In the genomic region with DNA sequence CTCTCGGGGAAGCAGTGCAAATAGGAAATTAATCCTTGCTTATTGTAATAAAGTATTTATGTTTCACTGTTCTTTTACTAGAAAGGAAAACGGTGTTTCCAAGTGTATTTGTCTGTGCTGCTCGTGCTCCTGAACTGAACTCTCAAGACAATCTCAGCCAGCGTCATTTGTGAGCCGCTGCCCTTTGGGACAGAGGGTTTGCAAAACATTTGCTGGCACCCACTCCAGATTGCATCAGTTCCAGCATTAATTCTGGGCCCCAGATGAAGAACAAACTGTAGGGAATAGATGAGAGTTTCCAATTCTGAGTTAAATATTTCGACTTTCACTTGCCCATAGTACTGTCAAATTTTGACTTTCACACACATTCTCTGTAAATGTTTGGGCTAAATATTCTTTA, we compare ENCODE assay signal across 14 mouse cellular contexts. TPM values are rescaled to one million over a fixed set of nuclear protein-coding genes. Genes with fewer than 3 reads are reported as not detected.
DNase-seq lines count a peak whose midpoint lies in the region; ATAC-seq lines count a peak whose summit lies in the region.
"Had no signal": no experiment of that assay in that cellular context is flagged by ENCODE, and none has a peak within 500 bp of the region (broad histone marks: within the 10 kb centered on the region; RNA-seq: fewer than 3 reads in every experiment).

No protein-coding gene starts in this region.

- H3K27ac ChIP-seq in kidney, embryonic 16.5 days (ENCODE audit: low read length): 0 out of 2 replicates have a peak overlapping the region, but pooled peaks have one; percentile 2
- H3K27ac ChIP-seq: hindbrain, embryonic 14.5 days had no signal

- DNase-seq in kidney, adult 9 months: no peak
- peak; percentile 24 to 44 for DNase-seq in gastrocnemius, adult 8-10 months (ENCODE audit: low spot score in 2 of 2)
- peak; percentile 34 for DNase-seq in kidney, postnatal 14 days
- peak; percentile 61 for DNase-seq in skeletal muscle tissue, adult 2 months (ENCODE audit: low read depth, low spot score)
- DNase-seq in cerebellum, adult 8-10 months: no peak
- DNase-seq in cerebellum, postnatal 10 days: no peak
- DNase-seq in spleen, postnatal 36 days (ENCODE audit: low spot score in 2 of 2): no peak

- H3K9me3 ChIP-seq in kidney, embryonic 16.5 days (ENCODE audit: low read length): no peaks in the 10 kb centered on the region

- no peaks in the 10 kb centered on the region for H3K27me3 ChIP-seq in kidney, embryonic 16.5 days (ENCODE audit: insufficient read depth, low read length)

- peaks cover 19% of the 10 kb centered on the region for H3K4me1 ChIP-seq in kidney, embryonic 16.5 days (ENCODE audit: insufficient read depth, low read length)

- H3K9ac ChIP-seq in kidney, embryonic 16.5 days (replicated peaks; ENCODE audit: low read length): no peak overlapping the region
- H3K9ac ChIP-seq: hindbrain, embryonic 14.5 days had no signal

- no peak for ATAC-seq in kidney, embryonic 16.5 days (ENCODE audit: low FRiP score, low TSS enrichment)
- ATAC-seq: activated CD4-positive, CD25-positive, alpha-beta regulatory T cell, adult 4 months; forebrain, embryonic 16.5 days; midbrain, embryonic 16.5 days had no signal

- H3K4me3 ChIP-seq in kidney, embryonic 16.5 days (ENCODE audit: low read length): no peak overlapping the region

- H3K4me2 ChIP-seq in kidney, embryonic 16.5 days (replicated peaks; ENCODE audit: low read depth, low read length): no peak overlapping the region
- H3K4me2 ChIP-seq: hindbrain, embryonic 14.5 days had no signal

- 63% methylated on average over 6 of the region's 6 CpGs for WGBS in kidney, embryonic 16.5 days

- no peaks in the 10 kb centered on the region for H3K36me3 ChIP-seq in kidney, embryonic 16.5 days (ENCODE audit: insufficient read depth, low read length)

RNA-seq across cellular contexts. Expression of a gene that starts 1.9 kb away (rescaled TPM):
- 36.9 and 40.4 TPM in 2 replicates for polyA plus RNA-seq in kidney, embryonic 16.5 days (2015; fragmentation: Nextera tagmentation; extraction: Ambion mirVana)
- 10 to 100 TPM; 25.3 to 27.8 (median 26.6) TPM for total RNA-seq in gastrocnemius, adult 8-10 months (2022)

RNA-seq across cellular contexts. Expression of a gene that starts 28.8 kb away (rescaled TPM):
- not detected in 2 replicates for polyA plus RNA-seq in kidney, embryonic 16.5 days (2015; fragmentation: Nextera tagmentation; extraction: Ambion mirVana)
- not detected for total RNA-seq in gastrocnemius, adult 8-10 months (2022)
- total RNA-seq: CH12.LX had no signal
- polyA plus RNA-seq: activated CD4-positive, CD25-positive, alpha-beta regulatory T cell, adult 4 months; forebrain, embryonic 16.5 days; hindbrain, embryonic 14.5 days; midbrain, embryonic 16.5 days had no signal

RNA-seq across cellular contexts. Expression of a gene that starts 58.3 kb away (rescaled TPM):
- polyA plus RNA-seq in kidney, embryonic 16.5 days (2015; fragmentation: Nextera tagmentation; extraction: Ambion mirVana): not detected in 2 replicates
- not detected for total RNA-seq in gastrocnemius, adult 8-10 months (2022)
- total RNA-seq: CH12.LX had no signal
- polyA plus RNA-seq: activated CD4-positive, CD25-positive, alpha-beta regulatory T cell, adult 4 months; forebrain, embryonic 16.5 days; hindbrain, embryonic 14.5 days; midbrain, embryonic 16.5 days; thymus, postnatal 0 days had no signal

Comparison
In these comparisons a context has a peak if more than half of its experiments do, and no peak if none do; other contexts are left out.
1. DNase-seq: peak in gastrocnemius, adult 8-10 months (2 of 2), kidney, postnatal 14 days (single experiment) and skeletal muscle tissue, adult 2 months (single experiment); none in kidney, adult 9 months (single experiment), cerebellum, adult 8-10 months (single experiment), cerebellum, postnatal 10 days (0 of 2) and spleen, postnatal 36 days (0 of 2).